21 mouse cellular contexts compared by ENCODE assay signal in genomic region chr2:90568091-90568490, GRCm38 (mm10). TPM values are rescaled to one million over a fixed set of nuclear protein-coding genes. Genes with fewer than 3 reads are reported as not detected.
DNase-seq lines count a peak whose midpoint lies in the region; ATAC-seq lines count a peak whose summit lies in the region.
"Had no signal": no experiment of that assay in that cellular context is flagged by ENCODE, and none has a peak within 500 bp of the region (broad histone marks: within the 10 kb centered on the region; RNA-seq: fewer than 3 reads in every experiment).

No protein-coding gene starts in this region.

- peak; percentile 45 for ATAC-seq in frontal cortex, adult (ENCODE audit: low TSS enrichment)
- ATAC-seq: CD4-positive, CD25-positive, alpha-beta regulatory T cell, adult 4 months; forebrain, postnatal 0 days; intestine, embryonic 16.5 days; lung, postnatal 0 days had no signal

- DNase-seq in frontal cortex, postnatal 14 days (ENCODE audit: low spot score in 2 of 2): no peak
- peak; percentile 50 for DNase-seq in left cerebral cortex, adult 18-20 months (ENCODE audit: low spot score in 2 of 2)
- no peak for DNase-seq in left cerebral cortex, adult 11 months (ENCODE audit: low spot score)
- peak; percentile 49 to 68 for DNase-seq in right cerebral cortex, adult 2 months (ENCODE audit: low spot score in 2 of 2)
- no peak for DNase-seq in right cerebral cortex, postnatal 25 days
- peak; percentile 82 for DNase-seq in telencephalon, adult 2 months (ENCODE audit: low read depth, low spot score)
- DNase-seq: adrenal gland, postnatal 14 days; cerebellum, adult 8-10 months; forebrain, postnatal 0 days; gastrocnemius, postnatal 14 days; heart, postnatal 4 days; kidney, adult 8-10 months; kidney, postnatal 4 days; lung, adult 18-20 months; lung, postnatal 4 days; thymus, adult 2 months; thymus, postnatal 36 days had no signal

RNA-seq across cellular contexts. Expression of gene Ptprj, which starts 12.4 kb away (rescaled TPM):
- total RNA-seq in left cerebral cortex, adult 18-20 months (2021): 100 to 1,000 TPM in 1 of 2 experiments, 10 to 100 TPM in 1; 99.3 to 104 TPM

Comparison
In these comparisons a context has a peak if more than half of its experiments do, and no peak if none do; other contexts are left out.
1. DNase-seq: peak in left cerebral cortex, adult 18-20 months (2 of 2), right cerebral cortex, adult 2 months (2 of 2) and telencephalon, adult 2 months (single experiment); none in frontal cortex, postnatal 14 days (0 of 2), left cerebral cortex, adult 11 months (single experiment) and right cerebral cortex, postnatal 25 days (single experiment).